Mouse (Mus musculus) kidney, adult 11 months (tissue): ENCODE results near the gene Hapln3.

Source experiments
- DNase-seq: peaks from one replicate; pipeline ENCODE4 v3.0.0; 2022

Hapln3 gene

GRCm38 (mm10) chr7:79130843-79131444 is at the start of gene Hapln3:
TSS of gene Hapln3 (minus strand) at chr7:79131018.
- no peak for DNase-seq

GRCm38 (mm10) chr7:79173800-79174199 is 43.0 kb upstream of the Hapln3 start:
- DNase-seq: no peak

- no peak for DNase-seq
These were observed 41.0 kb upstream of the Hapln3 start for GRCm38 (mm10) chr7:79171782-79172181.

- no peak for DNase-seq
These were observed 36.3 kb upstream of the Hapln3 start for GRCm38 (mm10) chr7:79167006-79167562.

GRCm38 (mm10) chr7:79159406-79159805 is 28.6 kb upstream of the Hapln3 start:
- DNase-seq: no peak

GRCm38 (mm10) chr7:79149522-79149921 is 18.7 kb upstream of the Hapln3 start:
- DNase-seq: no peak

GRCm38 (mm10) chr7:79148711-79149266 is 18.0 kb upstream of the Hapln3 start, which contains the start of gene Mfge8:
TSS of gene Mfge8 (minus strand) at chr7:79149060.
- DNase-seq: peak; percentile 89

- DNase-seq: peak; percentile 16
These were observed 17.3 kb upstream of the Hapln3 start for GRCm38 (mm10) chr7:79147931-79148653.

- DNase-seq: peak; percentile 54
These were observed 16.4 kb upstream of the Hapln3 start for GRCm38 (mm10) chr7:79147011-79147837.

- DNase-seq: peak; percentile 53
These were observed 10.1 kb upstream of the Hapln3 start for GRCm38 (mm10) chr7:79140897-79141296.

GRCm38 (mm10) chr7:79139891-79140591 is 9.2 kb upstream of the Hapln3 start:
- DNase-seq: no peak

GRCm38 (mm10) chr7:79139328-79139824 is 8.6 kb upstream of the Hapln3 start:
- DNase-seq: no peak

GRCm38 (mm10) chr7:79133391-79133790 is 2.6 kb upstream of the Hapln3 start:
- no peak for DNase-seq

- DNase-seq: no peak
These were observed 433 bp downstream of the Hapln3 start for GRCm38 (mm10) chr7:79130385-79130784.

- DNase-seq: no peak
These were observed 935 bp downstream of the Hapln3 start for GRCm38 (mm10) chr7:79129883-79130282.

- DNase-seq: no peak
These were observed 7.4 kb downstream of the Hapln3 start for GRCm38 (mm10) chr7:79123465-79123864.

- DNase-seq: no peak
These were observed 17.0 kb downstream of the Hapln3 start for GRCm38 (mm10) chr7:79113848-79114247.

- DNase-seq: no peak
These were observed 34.3 kb downstream of the Hapln3 start for GRCm38 (mm10) chr7:79096492-79096891.

GRCm38 (mm10) chr7:79089111-79089510 is 41.7 kb downstream of the Hapln3 start:
- no peak for DNase-seq

GRCm38 (mm10) chr7:79080572-79081399 is 50.0 kb downstream of the Hapln3 start:
- peak; percentile 6 for DNase-seq

- DNase-seq: no peak
These were observed 51.6 kb downstream of the Hapln3 start for GRCm38 (mm10) chr7:79079212-79079611.
